Mouse (Mus musculus): ENCODE results near the gene Btbd35f11.
"Not testable (repeated sequence)": the region's sequence is repeated elsewhere in the genome, so short reads cannot be mapped to it uniquely, and the experiment has no call there.

Gene Btbd35f11

GRCm38 (mm10) chrX:3443590-3443989, at the start of gene Btbd35f11:
Btbd35f11 (minus strand) TSS chrX:3443690.
- DNase-seq (ENCODE audit: low read depth): not testable (repeated sequence)

- DNase-seq (ENCODE audit: low read depth): not testable (repeated sequence)
Observed at GRCm38 (mm10) chrX:3409946-3410345, 33.5 kb downstream of the Btbd35f11 start.

All from induced T-regulatory cell, adult 2 months (primary cell).